1 mouse cellular context compared by ENCODE assay signal in the genomic region with DNA sequence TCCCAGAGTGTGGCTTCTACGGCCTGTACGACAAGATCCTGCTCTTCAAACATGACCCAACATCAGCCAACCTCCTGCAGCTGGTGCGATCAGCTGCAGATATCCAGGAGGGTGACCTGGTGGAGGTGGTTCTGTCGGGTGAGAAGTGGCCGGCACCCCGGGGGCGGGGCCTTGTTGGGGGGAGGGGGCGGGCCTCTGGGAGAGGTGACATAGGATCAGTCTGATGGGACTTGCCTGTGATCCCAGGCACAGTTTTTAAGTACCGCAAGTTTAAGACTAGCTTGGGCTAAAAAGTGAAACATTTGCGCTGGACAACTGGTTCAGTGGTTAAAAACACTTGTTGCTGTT.
TF ChIP-seq lines count a peak whose summit lies in the region.

No protein-coding gene starts in this region.

TF ChIP-seq in ES-E14, 5 proteins besides CTCF, POLR2A, EP300 and RAD21:
- TF ChIP-seq ZNF384 (IDR thresholded peaks at IDR 0.05; ENCODE audit: low read depth, low read length) (no peak), ZC3H11A (IDR thresholded peaks at IDR 0.05; ENCODE audit: borderline replicate concordance, low read depth, low read length) (no peak)
